19 mouse cellular contexts compared by ENCODE assay signal in genomic region chr7:57000585-57001261, GRCm38 (mm10).
DNase-seq lines count a peak whose midpoint lies in the region; ATAC-seq and TF ChIP-seq lines count a peak whose summit lies in the region.
"Had no signal": no experiment of that assay in that cellular context is flagged by ENCODE, and none has a peak within 500 bp of the region (broad histone marks: within the 10 kb centered on the region; RNA-seq: fewer than 3 reads in every experiment).

No protein-coding gene starts in this region.

- peak; percentile 58 for DNase-seq in lung, embryonic 14.5 days
- no peak for DNase-seq in lung, postnatal 25 days (ENCODE audit: low spot score)
- peak; percentile 39 for DNase-seq in lung, postnatal 10 days
- no peak for DNase-seq in lung, postnatal 14 days
- peak; percentile 74 for DNase-seq in Muller cell, postnatal 12 days (ENCODE audit: inconsistent ontology term)
- no peak for DNase-seq in kidney, postnatal 14 days
- DNase-seq: adrenal gland, postnatal 10 days; adrenal gland, postnatal 36 days; cerebellum, adult 18-20 months; cerebellum, adult 9-10 months; cerebellum, postnatal 14 days; gastrocnemius, adult 2 months; gastrocnemius, postnatal 14 days; heart, adult 11 months had no signal

- H3K4me2 ChIP-seq in lung, embryonic 14.5 days = no peak overlapping the region
- H3K4me2 ChIP-seq: forebrain, embryonic 15.5 days; heart, embryonic 11.5 days; hindbrain, embryonic 12.5 days; hindbrain, embryonic 15.5 days had no signal

- 73% methylated on average over 3 of the region's 3 CpGs for WGBS in lung, embryonic 14.5 days

- ATAC-seq in lung, embryonic 14.5 days (ENCODE audit: insufficient read depth) = peak; percentile 90
- ATAC-seq: forebrain, embryonic 15.5 days; Patski had no signal

- no peaks in the 10 kb centered on the region for H3K36me3 ChIP-seq in lung, embryonic 14.5 days (ENCODE audit: insufficient read depth)
- H3K36me3 ChIP-seq: forebrain, embryonic 15.5 days; hindbrain, embryonic 12.5 days; hindbrain, embryonic 15.5 days had no signal

- H3K27me3 ChIP-seq in lung, embryonic 14.5 days (ENCODE audit: insufficient read depth, low read length) = no peaks in the 10 kb centered on the region
- H3K27me3 ChIP-seq: forebrain, embryonic 15.5 days; hindbrain, embryonic 12.5 days; hindbrain, embryonic 15.5 days; Patski had no signal

- H3K27ac ChIP-seq in lung, embryonic 14.5 days (ENCODE audit: low read depth) = no peak overlapping the region
- H3K27ac ChIP-seq: forebrain, embryonic 15.5 days; gastrocnemius, adult 2 months; hindbrain, embryonic 12.5 days; hindbrain, embryonic 15.5 days had no signal

- H3K4me1 ChIP-seq in lung, embryonic 14.5 days (ENCODE audit: insufficient read depth) = no peaks in the 10 kb centered on the region
- H3K4me1 ChIP-seq: forebrain, embryonic 15.5 days; hindbrain, embryonic 12.5 days; hindbrain, embryonic 15.5 days had no signal

- H3K4me3 ChIP-seq in lung, embryonic 14.5 days (ENCODE audit: low read depth, low read length) = no peak overlapping the region
- H3K4me3 ChIP-seq: forebrain, embryonic 15.5 days; gastrocnemius, adult 2 months; hindbrain, embryonic 12.5 days; hindbrain, embryonic 15.5 days had no signal

- H3K9ac ChIP-seq in lung, embryonic 14.5 days = no peak overlapping the region
- H3K9ac ChIP-seq: forebrain, embryonic 15.5 days; hindbrain, embryonic 12.5 days; hindbrain, embryonic 15.5 days had no signal

- H3K9me3 ChIP-seq in lung, embryonic 14.5 days (ENCODE audit: low read depth, low read length) = no peaks in the 10 kb centered on the region
- H3K9me3 ChIP-seq: forebrain, embryonic 15.5 days; hindbrain, embryonic 12.5 days; hindbrain, embryonic 15.5 days had no signal

- no peak for TF ChIP-seq CTCF in lung, embryonic 14.5 days (IDR thresholded peaks at IDR 0.05; ENCODE audit: low read depth)

Comparison
In these comparisons a context has a peak if more than half of its experiments do, and no peak if none do; other contexts are left out.
1. DNase-seq: peak in lung, embryonic 14.5 days (single experiment), lung, postnatal 10 days (single experiment) and Muller cell, postnatal 12 days (single experiment); none in lung, postnatal 25 days (single experiment), lung, postnatal 14 days (single experiment) and kidney, postnatal 14 days (single experiment).